Mouse (Mus musculus) hindbrain, postnatal 0 days (tissue): ENCODE measurements around the gene Git2. TPM values are rescaled to one million over a fixed set of nuclear protein-coding genes. Genes with fewer than 3 reads are reported as not detected.

Source experiments
- ATAC-seq: fragments of 200-750 bp; cut with Nextera tagmentation; 2 replicates; pipeline ENCODE4 v1.8.0; 2017; ENCODE audit warnings: mild to moderate bottlenecking, moderate TSS enrichment, moderate library complexity
- DNase-seq: peaks from one replicate; pipeline ENCODE4 v3.0.0-alpha.2; 2015; ENCODE audit warnings: low spot score
- H3K27ac ChIP-seq: fragments of 300-500 bp; sonication (generic); 2 replicates; pipeline ENCODE4 v1.5.1; 2014; ENCODE audit warnings: mild to moderate bottlenecking
- H3K27me3 ChIP-seq: fragments of 300-500 bp; sonication (generic); 2 replicates; pipeline ENCODE4 v1.6.1; 2014; ENCODE audit warnings: low read length, mixed read lengths; ENCODE audit not compliant: insufficient read depth
- H3K36me3 ChIP-seq: fragments of 300-500 bp; sonication (generic); 2 replicates; pipeline ENCODE4 v1.6.1; 2014; ENCODE audit warnings: low read length, mixed read lengths; ENCODE audit not compliant: insufficient read depth
- H3K4me1 ChIP-seq: fragments of 300-500 bp; sonication (generic); 2 replicates; pipeline ENCODE4 v1.6.1; 2014; ENCODE audit warnings: antibody characterized with exemption, low read length, mixed read lengths; ENCODE audit not compliant: insufficient read depth
- H3K4me2 ChIP-seq: fragments of 300-500 bp; sonication (generic); 2 replicates; pipeline ENCODE4 v1.6.1; 2014; ENCODE audit warnings: low read depth, mild to moderate bottlenecking, low read length, moderate library complexity, mixed read lengths
- H3K4me3 ChIP-seq: fragments of 300-500 bp; sonication (generic); 2 replicates; pipeline ENCODE4 v1.5.1; 2014; ENCODE audit warnings: low read length
- H3K9ac ChIP-seq: fragments of 300-500 bp; sonication (generic); replicated peaks from 2 replicates; pipeline ENCODE4 v1.6.1; 2014; ENCODE audit warnings: mild to moderate bottlenecking, low read length, moderate library complexity, mixed read lengths
- H3K9me3 ChIP-seq: fragments of 300-500 bp; sonication (generic); 2 replicates; pipeline ENCODE4 v1.6.1; 2016; ENCODE audit warnings: low read length, mixed read lengths
- CTCF ChIP-seq: IDR thresholded peaks from 2 replicates; pipeline ENCODE4 v1.5.1; 2016; ENCODE audit warnings: antibody characterized with exemption, control low read depth, low read depth
- WGBS: fragments of 180-500 bp; shearing (Covaris S2); extraction: QIAGEN DNeasy Blood & Tissue Kit; methylation state at CpG from one replicate; pipeline ENCODE4 v1.1.7; 2014; 5-methylcytosine and 5-hydroxymethylcytosine counted together
- polyA plus RNA-seq: library from polyadenylated mRNA; unstranded; fragments of >200 nt; fragmentation: Nextera tagmentation; extraction: Ambion mirVana; gene quantifications from 2 replicates; pipeline ENCODE4 v1.2.1, GENCODE M21; 2015
- total RNA-seq: library from RNA; depleted of rRNA; stranded (reverse); fragments of >200 nt; gene quantifications from 2 replicates; pipeline ENCODE4 v1.2.3, GENCODE M21; 2014

Gene Git2
- total and polyA plus RNA-seq, 2 experiments from 2014 or later: 34.4 to 43.5 TPM

- no peak for TF ChIP-seq CTCF
- Histone ChIP-seq H3K4me1 (peaks cover 5% of the 10 kb centered on the region; the same call in 1 of the 2 replicates), H3K27me3 (no peaks in the 10 kb centered on the region), H3K9me3 (no peaks in the 10 kb centered on the region), H3K36me3 (peaks cover 25% of the 10 kb centered on the region; the same call in 1 of the 2 replicates), H3K27ac (no peak overlapping the region), H3K4me3 (no peak overlapping the region), H3K9ac (no peak overlapping the region), H3K4me2 (no peak overlapping the region)
- WGBS: 77% methylated on average over 7 of the region's 7 CpGs
- ATAC-seq (no peak), DNase-seq (no peak)
Measured at GRCm38 (mm10) chr5:114767185-114767584, 8.1 kb downstream of the Git2 start.

- ATAC-seq (no peak), DNase-seq (no peak)
- H3K4me3 ChIP-seq: no peak overlapping the region
- no peak for TF ChIP-seq CTCF
- 0 out of 2 replicates have a peak, but pooled peaks cover under 1% of the 10 kb centered on the region for H3K4me1 ChIP-seq
- H3K27me3 ChIP-seq: no peaks in the 10 kb centered on the region
- 88% methylated on average over 8 of the region's 8 CpGs for WGBS
- H3K27ac ChIP-seq: no peak overlapping the region
- H3K4me2 ChIP-seq: no peak overlapping the region
- H3K9ac ChIP-seq: no peak overlapping the region
- H3K36me3 ChIP-seq: peaks cover 30% of the 10 kb centered on the region; the same call in 1 of the 2 replicates
- H3K9me3 ChIP-seq: no peaks in the 10 kb centered on the region
Measured at GRCm38 (mm10) chr5:114766686-114767085, 8.6 kb downstream of the Git2 start.

- no peaks in the 10 kb centered on the region for H3K9me3 ChIP-seq
- ATAC-seq: peak; percentile 76
- peak; percentile 67 for DNase-seq
- 68% methylated on average over 18 of the region's 18 CpGs for WGBS
- peak; percentile 52; the same call in 1 of the 2 replicates for TF ChIP-seq CTCF
- H3K4me1 ChIP-seq: no peaks in the 10 kb centered on the region
- peak overlapping the region; percentile 56 for H3K27ac ChIP-seq
- no peak overlapping the region for H3K4me3 ChIP-seq
- no peak overlapping the region for H3K4me2 ChIP-seq
- no peaks in the 10 kb centered on the region for H3K27me3 ChIP-seq
- no peak overlapping the region for H3K9ac ChIP-seq
- peaks cover 44% of the 10 kb centered on the region; the same call in 1 of the 2 replicates for H3K36me3 ChIP-seq
Measured at GRCm38 (mm10) chr5:114764812-114765735, 10.2 kb downstream of the Git2 start.

- WGBS: 86% methylated on average over 8 of the region's 8 CpGs
- Histone ChIP-seq H3K4me3 (no peak overlapping the region), H3K9me3 (no peaks in the 10 kb centered on the region), H3K4me2 (no peak overlapping the region), H3K36me3 (peaks cover 62% of the 10 kb centered on the region; the same call in 1 of the 2 replicates), H3K27ac (no peak overlapping the region), H3K9ac (no peak overlapping the region), H3K4me1 (no peaks in the 10 kb centered on the region), H3K27me3 (no peaks in the 10 kb centered on the region)
- no peak for TF ChIP-seq CTCF
- ATAC-seq (no peak), DNase-seq (no peak)
Measured at GRCm38 (mm10) chr5:114761980-114762379, 13.3 kb downstream of the Git2 start.

- ATAC-seq: no peak
- 94% methylated on average over 5 of the region's 5 CpGs for WGBS
- TF ChIP-seq CTCF: no peak
- Histone ChIP-seq H3K4me3 (no peak overlapping the region), H3K36me3 (peaks cover 60% of the 10 kb centered on the region), H3K9ac (no peak overlapping the region), H3K9me3 (no peaks in the 10 kb centered on the region), H3K27me3 (no peaks in the 10 kb centered on the region), H3K4me2 (no peak overlapping the region), H3K27ac (no peak overlapping the region), H3K4me1 (no peaks in the 10 kb centered on the region)
- DNase-seq: no peak
Measured at GRCm38 (mm10) chr5:114759536-114760090, 15.7 kb downstream of the Git2 start.

GRCm38 (mm10) chr5:114753384-114753783, 21.9 kb downstream of the Git2 start:
- 69% methylated on average over 12 of the region's 12 CpGs for WGBS
- Histone ChIP-seq H3K27ac (peak overlapping the region; percentile 65), H3K9me3 (no peaks in the 10 kb centered on the region), H3K9ac (no peak overlapping the region), H3K4me3 (no peak overlapping the region), H3K36me3 (peaks cover 38% of the 10 kb centered on the region), H3K4me2 (no peak overlapping the region), H3K27me3 (no peaks in the 10 kb centered on the region), H3K4me1 (no peaks in the 10 kb centered on the region)
- peak; percentile 95 for ATAC-seq
- peak; percentile 83 for DNase-seq
- peak; percentile 38 for TF ChIP-seq CTCF
